Mouse (Mus musculus): ENCODE results near the gene Fam83e.
A peak's percentile ranks its signal among the peaks of the same experiment; 100 is the strongest.

The Fam83e gene

DNA sequence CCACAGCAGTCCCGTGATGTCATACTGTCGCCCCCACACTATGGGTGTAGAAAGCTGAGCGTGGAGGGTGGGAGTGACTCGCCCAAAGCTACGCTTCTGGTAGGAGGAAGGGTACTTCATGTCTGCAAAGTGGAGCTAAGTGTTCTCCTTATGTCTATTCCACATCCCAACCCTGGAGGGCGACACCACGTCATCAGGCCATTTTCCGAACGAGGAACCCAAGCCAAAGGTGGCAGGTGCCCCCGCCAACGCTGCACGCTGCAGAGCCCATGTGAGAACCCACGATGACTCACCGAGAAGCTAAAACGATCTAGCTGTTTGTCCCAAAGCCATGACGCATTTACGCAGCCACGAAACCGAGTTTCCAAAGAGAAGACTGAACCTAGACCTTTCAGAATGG, 21.3 kb downstream of the Fam83e start:
- DNase-seq = peak in 1 of 2 experiments; percentile 37

DNA sequence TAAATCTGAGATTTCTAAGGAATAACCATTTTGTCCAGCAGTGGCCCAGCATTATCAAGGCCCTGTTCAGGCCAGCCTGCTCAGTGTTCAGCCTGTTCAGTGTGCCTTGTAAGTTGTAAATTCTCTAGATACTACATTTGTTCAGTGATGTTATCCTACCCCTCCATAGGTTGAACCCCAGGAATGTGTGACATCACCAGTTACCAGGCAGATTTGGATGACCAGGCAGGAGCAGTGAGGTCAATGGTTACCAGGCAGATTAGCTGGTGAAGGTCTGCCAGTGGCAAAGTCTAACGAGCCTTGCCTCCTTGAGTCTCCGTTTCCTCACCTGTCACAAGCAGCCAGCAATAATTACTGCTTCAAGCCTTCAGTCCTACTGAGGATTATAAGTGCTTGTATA, 23.4 kb downstream of the Fam83e start:
- DNase-seq = peak; percentile 80 to 91

DNA sequence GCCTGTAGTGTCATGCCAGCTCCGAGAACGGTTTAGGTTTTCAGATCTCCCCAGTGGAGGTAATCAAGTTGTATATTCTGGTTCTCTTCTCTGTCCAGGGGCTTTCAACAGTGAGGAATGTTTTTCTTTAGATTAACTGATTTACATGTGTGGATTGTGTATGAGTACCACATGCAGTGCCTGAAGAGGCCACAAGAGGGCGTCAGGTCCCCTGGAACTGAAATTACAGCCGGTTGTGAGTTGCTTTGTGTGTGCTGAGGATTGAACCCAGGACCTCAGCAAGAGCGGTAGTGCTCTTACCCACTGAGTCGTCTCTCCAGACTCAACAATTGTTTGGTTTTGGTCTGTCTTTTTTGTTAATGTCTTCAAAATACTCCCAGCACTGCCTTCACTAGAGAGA, 25.5 kb downstream of the Fam83e start:
- no peak for DNase-seq

GRCm38 (mm10) chr7:45747450-45747849, 26.4 kb downstream of the Fam83e start:
- no peak for DNase-seq

GRCm38 (mm10) chr7:45748110-45748509, 27.1 kb downstream of the Fam83e start:
- peak; percentile 25 to 38 for DNase-seq

GRCm38 (mm10) chr7:45749401-45749800, 28.4 kb downstream of the Fam83e start:
- DNase-seq = no peak

DNA sequence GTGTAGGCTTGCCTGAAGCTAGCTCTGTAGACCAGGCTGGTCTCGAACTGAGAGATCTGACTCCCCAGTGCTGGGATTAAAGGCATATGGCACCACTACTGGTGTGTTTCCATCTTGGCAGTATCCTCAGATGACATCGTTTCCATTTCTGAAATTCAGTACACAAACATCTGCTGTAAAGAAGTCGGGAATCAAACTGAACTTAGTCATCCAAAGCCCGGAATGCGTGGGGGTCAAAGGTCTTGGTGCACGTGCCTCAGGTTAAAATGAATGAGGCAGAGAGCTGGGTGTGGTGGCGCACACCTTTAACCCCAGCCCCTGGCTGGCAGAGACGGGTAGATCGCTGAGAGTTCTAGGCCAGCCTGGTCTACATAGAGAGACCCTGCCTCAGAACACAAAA, 29.1 kb downstream of the Fam83e start:
- peak; percentile 29 to 50 for DNase-seq

GRCm38 (mm10) chr7:45755703-45756102, 34.7 kb downstream of the Fam83e start:
- DNase-seq = no peak

GRCm38 (mm10) chr7:45759400-45759799, 38.4 kb downstream of the Fam83e start:
- DNase-seq = peak; percentile 81 to 86

GRCm38 (mm10) chr7:45760151-45760550, 39.1 kb downstream of the Fam83e start:
- no peak for DNase-seq

- no peak for DNase-seq
These were observed 45.0 kb downstream of the Fam83e start for GRCm38 (mm10) chr7:45765995-45766394.

DNA sequence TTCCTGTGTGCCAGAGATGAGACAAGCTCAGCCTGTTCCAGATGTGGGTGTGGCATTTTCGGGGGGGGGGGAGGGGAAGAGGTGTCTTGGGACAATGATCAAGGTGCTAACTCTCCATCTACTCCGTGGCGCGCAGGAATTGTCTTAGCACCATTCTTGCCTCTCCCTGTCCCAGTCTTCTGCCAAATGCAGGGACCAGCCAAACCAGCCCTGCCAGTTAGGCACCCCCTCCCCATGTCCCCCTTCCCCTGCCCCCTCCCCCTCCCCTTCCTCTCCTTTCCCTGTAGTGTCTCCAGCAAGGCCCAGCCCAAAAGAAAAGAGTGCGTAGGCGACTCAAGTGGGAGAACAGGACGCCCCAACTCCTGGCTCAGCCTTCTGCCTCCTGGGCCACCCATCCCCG, 45.8 kb downstream of the Fam83e start:
- DNase-seq = no peak

- no peak for DNase-seq
These were observed 46.5 kb downstream of the Fam83e start for GRCm38 (mm10) chr7:45767500-45767899.

DNA sequence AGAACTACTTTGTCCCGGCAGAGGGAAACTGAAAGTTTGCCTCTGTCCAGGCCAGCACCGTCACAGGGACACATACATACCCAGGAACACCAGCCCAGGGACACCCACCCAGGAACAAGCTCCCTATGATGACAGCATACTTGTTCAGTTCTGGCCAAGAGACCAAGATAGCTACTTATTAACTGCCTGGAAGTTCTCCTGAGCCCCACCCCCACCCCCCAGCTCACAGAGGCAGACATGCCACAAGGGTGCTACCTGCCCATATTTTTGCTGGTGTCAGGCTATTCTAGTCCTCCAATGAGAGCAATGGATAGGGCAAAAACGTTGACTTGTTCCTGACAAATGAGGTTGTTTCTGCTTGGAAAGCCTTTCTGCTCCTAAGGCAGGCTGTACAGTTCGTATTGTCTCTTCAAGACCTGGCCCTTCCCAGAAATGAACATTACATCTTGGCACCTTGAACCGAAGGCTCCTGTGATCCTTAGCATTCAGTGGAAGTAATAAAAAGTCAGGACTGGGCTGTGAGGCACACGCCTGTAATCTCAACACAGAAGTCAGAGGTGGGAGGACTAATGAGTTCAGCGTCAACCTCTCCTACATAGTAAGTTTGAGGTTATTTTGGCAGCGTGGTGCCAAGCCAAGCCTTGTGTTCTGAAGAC, 49.5 kb downstream of the Fam83e start:
- DNase-seq = peak; percentile 20 to 41

DNA sequence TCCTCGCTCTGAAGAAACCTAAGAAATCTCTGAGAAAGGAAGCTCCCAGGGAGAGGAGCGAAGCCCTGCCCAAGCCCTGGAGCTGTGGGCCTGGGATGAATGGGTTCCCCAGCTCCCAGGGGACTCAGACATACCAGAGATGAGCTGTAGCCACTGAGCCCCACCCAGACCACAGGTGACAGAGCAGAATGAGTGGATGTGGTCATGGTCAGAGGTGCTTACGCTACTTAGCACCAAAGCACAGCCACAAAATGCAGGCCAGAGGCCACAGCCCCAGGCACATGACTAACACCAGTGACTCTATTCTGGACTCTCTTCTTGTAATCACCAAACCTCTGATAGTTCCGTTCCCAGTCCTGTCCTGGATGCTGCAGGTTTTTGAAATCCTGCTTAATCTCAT, 50.1 kb downstream of the Fam83e start:
- DNase-seq = no peak

- DNase-seq = peak in 1 of 2 experiments; percentile 44
These were observed 54.2 kb downstream of the Fam83e start for GRCm38 (mm10) chr7:45775237-45775636.

All from kidney, postnatal 36 days (tissue).